Mouse (Mus musculus) lung, embryonic 14.5 days (tissue): Measurements from ENCODE around the gene Inpp5f. TPM values are rescaled to one million over a fixed set of nuclear protein-coding genes. Genes with fewer than 3 reads are reported as not detected.

Experiments
- ATAC-seq: fragments of 200-750 bp; cut with Nextera tagmentation; 2 replicates; pipeline ENCODE4 v1.8.0; 2017; ENCODE audit warnings: mild to moderate bottlenecking, moderate TSS enrichment, moderate library complexity; ENCODE audit not compliant: insufficient read depth
- DNase-seq: peaks from one replicate; pipeline ENCODE4 v3.0.0-alpha.2; 2015
- H3K27ac ChIP-seq: fragments of 300-500 bp; sonication (generic); 2 replicates; pipeline ENCODE4 v1.5.1; 2014; ENCODE audit warnings: low read depth, mild to moderate bottlenecking, moderate library complexity
- H3K27me3 ChIP-seq: fragments of 300-500 bp; sonication (generic); 2 replicates; pipeline ENCODE4 v1.6.1; 2014; ENCODE audit warnings: low read length, control low read depth; ENCODE audit not compliant: insufficient read depth
- H3K36me3 ChIP-seq: fragments of 300-500 bp; sonication (generic); 2 replicates; pipeline ENCODE4 v1.6.1; 2014; ENCODE audit warnings: control low read depth; ENCODE audit not compliant: insufficient read depth
- H3K4me1 ChIP-seq: fragments of 300-500 bp; sonication (generic); 2 replicates; pipeline ENCODE4 v1.6.1; 2014; ENCODE audit warnings: antibody characterized with exemption, control low read depth; ENCODE audit not compliant: insufficient read depth
- H3K4me2 ChIP-seq: fragments of 300-500 bp; sonication (generic); 2 replicates; pipeline ENCODE4 v1.6.1; 2014; ENCODE audit warnings: mild to moderate bottlenecking
- H3K4me3 ChIP-seq: fragments of 300-500 bp; sonication (generic); 2 replicates; pipeline ENCODE4 v1.5.1; 2014; ENCODE audit warnings: low read depth, low read length
- H3K9ac ChIP-seq: fragments of 300-500 bp; sonication (generic); 2 replicates; pipeline ENCODE4 v1.6.1; 2014
- H3K9me3 ChIP-seq: fragments of 300-500 bp; sonication (generic); 2 replicates; pipeline ENCODE4 v1.6.1; 2016; ENCODE audit warnings: low read depth, low read length, control low read depth
- CTCF ChIP-seq: IDR thresholded peaks from 2 replicates; pipeline ENCODE4 v1.5.1; 2016; ENCODE audit warnings: antibody characterized with exemption, low read depth
- WGBS: fragments of 180-500 bp; shearing (Covaris S2); extraction: QIAGEN DNeasy Blood & Tissue Kit; methylation state at CpG from one replicate; pipeline ENCODE4 v1.1.7; 2014; 5-methylcytosine and 5-hydroxymethylcytosine counted together
- polyA plus RNA-seq: library from polyadenylated mRNA; unstranded; fragments of >200 nt; fragmentation: Nextera tagmentation; extraction: Ambion mirVana; gene quantifications from 2 replicates; pipeline ENCODE4 v1.2.1, GENCODE M21; 2014

Inpp5f gene
- polyA plus RNA-seq, 1 experiment from 2014 or later: 28.2 TPM

DNA sequence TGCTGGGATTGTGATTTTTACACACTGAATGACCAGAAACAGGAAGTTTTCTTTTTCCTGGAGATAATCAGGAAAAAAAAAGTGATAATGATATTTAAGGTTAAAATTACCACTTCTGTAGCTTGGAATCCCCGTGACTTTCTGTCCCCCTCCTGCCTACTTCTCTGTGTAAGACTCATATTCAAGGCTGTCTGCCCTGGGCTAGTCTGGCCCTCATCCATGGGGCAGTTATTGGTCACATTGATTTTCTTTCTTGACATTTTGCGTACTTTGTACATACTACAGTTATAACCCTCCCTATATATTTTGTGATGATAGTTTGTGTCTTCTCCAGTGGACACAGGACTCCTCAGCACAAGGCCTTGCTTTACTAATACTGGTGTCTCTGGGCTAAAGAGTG is 2.5 kb downstream of the Inpp5f start:
- Histone ChIP-seq H3K4me1 (peaks cover 6% of the 10 kb centered on the region; the same call in 1 of the 2 replicates), H3K4me2 (no peak overlapping the region), H3K36me3 (no peaks in the 10 kb centered on the region), H3K9ac (no peak overlapping the region), H3K4me3 (no peak overlapping the region), H3K27ac (no peak overlapping the region), H3K9me3 (no peaks in the 10 kb centered on the region), H3K27me3 (no peaks in the 10 kb centered on the region)
- 79% methylated on average over 2 of the region's 2 CpGs for WGBS
- ATAC-seq (no peak), DNase-seq (no peak)
- TF ChIP-seq CTCF: no peak

DNA sequence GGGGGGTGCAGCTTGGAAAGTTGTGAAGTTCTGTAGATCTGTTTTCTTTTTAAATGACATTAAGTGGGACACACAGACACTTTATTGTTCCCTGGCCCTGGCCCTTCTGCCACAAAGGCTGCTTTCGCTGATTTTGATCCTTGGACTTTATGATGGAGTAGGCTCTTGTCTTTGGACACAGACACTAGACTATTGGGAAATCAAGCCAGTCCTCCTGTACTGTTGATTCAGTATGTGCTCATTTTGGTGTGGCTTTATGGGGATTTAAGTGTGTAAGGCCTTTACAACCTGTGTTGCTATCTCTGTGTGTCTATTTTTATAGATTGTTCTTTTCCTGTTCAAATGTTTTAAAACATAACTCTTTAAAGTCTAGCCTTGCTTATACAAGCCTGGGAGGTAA is 6.5 kb downstream of the Inpp5f start:
- Histone ChIP-seq H3K36me3 (no peaks in the 10 kb centered on the region), H3K27ac (no peak overlapping the region), H3K27me3 (no peaks in the 10 kb centered on the region), H3K4me3 (no peak overlapping the region), H3K9me3 (no peaks in the 10 kb centered on the region), H3K4me2 (no peak overlapping the region), H3K9ac (no peak overlapping the region), H3K4me1 (peaks cover 6% of the 10 kb centered on the region; the same call in 1 of the 2 replicates)
- DNase-seq: no peak
- ATAC-seq: no peak
- 76% methylated on average over 1 of the region's 1 CpGs for WGBS
- TF ChIP-seq CTCF: no peak

DNA sequence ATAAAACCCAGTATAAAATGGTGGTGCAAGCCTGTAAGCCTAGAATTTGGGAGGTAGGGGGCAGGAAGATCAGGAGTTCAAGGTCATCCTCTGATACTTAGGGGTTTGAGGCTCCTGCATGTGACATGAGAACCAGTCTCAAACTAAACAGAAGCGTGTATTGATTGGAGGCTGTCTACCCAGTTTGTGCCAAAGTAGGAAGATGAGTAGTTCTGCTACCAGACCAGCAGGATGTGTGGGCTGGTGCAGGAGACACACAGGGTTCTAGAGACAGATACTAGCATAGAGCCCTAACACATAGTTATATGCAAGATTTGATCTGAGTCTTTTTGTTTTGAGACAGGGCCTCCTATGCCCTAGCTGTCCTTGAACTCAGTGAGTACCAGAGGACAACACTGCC is 9.1 kb downstream of the Inpp5f start:
- no peaks in the 10 kb centered on the region for H3K36me3 ChIP-seq
- H3K4me3 ChIP-seq: no peak overlapping the region
- WGBS: 89% methylated on average over 1 of the region's 1 CpGs

DNA sequence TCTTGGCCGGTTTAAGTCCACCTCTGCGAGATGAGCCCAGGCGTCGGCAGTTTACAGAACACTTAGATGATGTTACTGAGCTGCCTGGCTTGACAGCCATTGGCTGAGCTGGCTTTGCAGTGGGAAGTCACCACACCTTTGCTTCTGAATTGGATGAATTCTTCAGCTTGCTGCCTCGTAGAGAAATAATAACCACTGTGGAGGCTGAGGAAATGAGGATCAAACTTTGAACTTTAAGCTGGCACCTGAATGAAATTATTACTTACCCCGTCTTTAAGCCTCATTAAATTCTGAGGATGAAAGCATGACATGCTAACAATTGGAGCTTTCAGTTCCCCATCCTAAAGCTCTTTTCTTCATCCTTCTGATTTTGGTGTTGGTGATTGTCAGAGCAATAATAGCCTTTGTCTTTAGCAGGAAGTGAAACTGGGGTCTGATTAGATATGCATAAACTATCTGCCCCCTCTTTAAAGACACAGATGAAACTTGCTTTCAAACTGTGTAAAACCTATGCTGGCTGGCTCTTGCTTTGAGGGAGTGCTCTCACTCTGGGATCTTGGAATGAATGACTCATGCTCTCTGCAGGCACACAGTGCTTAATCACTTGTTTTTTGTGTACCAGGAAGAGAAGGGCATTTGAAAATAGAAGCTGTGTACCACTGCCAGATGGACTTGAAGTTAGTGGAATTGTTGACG is 11.3 kb downstream of the Inpp5f start:
- H3K4me1 ChIP-seq: peaks cover 8% of the 10 kb centered on the region; the same call in 1 of the 2 replicates
- no peak overlapping the region for H3K4me2 ChIP-seq
- no peaks in the 10 kb centered on the region for H3K27me3 ChIP-seq
- H3K9me3 ChIP-seq: no peaks in the 10 kb centered on the region
- H3K36me3 ChIP-seq: no peaks in the 10 kb centered on the region
- DNase-seq: peak; percentile 36
- TF ChIP-seq CTCF: no peak
- H3K27ac ChIP-seq: no peak overlapping the region
- no peak for ATAC-seq
- H3K9ac ChIP-seq: no peak overlapping the region
- WGBS: 52% methylated on average over 7 of the region's 7 CpGs
- no peak overlapping the region for H3K4me3 ChIP-seq

More for the DNA sequence above, 9.1 kb downstream of the Inpp5f start:
- ATAC-seq (no peak), DNase-seq (no peak)
- H3K4me1 ChIP-seq: peaks cover 8% of the 10 kb centered on the region; the same call in 1 of the 2 replicates
- TF ChIP-seq CTCF: no peak
- H3K27me3 ChIP-seq: no peaks in the 10 kb centered on the region
- no peak overlapping the region for H3K4me2 ChIP-seq
- H3K9me3 ChIP-seq: no peaks in the 10 kb centered on the region
- no peak overlapping the region for H3K9ac ChIP-seq
- no peak overlapping the region for H3K27ac ChIP-seq

DNA sequence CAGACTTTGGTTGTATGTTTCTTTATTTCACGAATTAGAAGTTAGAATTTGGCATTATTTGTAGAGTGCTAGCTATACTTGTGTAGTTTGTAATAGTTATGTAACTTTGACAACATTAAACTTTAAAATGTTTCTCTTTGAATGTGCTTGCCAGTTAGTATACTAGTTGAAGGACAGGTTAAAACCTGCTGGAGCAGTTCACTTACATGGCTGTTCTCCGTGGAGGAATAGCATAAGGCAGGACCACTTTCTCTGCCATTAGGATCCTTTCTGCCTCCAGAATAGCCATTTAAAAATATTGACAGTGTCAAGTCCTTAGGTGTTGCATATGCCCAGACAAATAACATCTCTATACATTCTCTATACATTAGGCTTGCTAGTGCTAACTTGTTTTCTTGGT is 11.9 kb downstream of the Inpp5f start:
- H3K4me2 ChIP-seq: no peak overlapping the region
- no peaks in the 10 kb centered on the region for H3K27me3 ChIP-seq
- no peak for TF ChIP-seq CTCF
- no peak overlapping the region for H3K27ac ChIP-seq
- H3K4me1 ChIP-seq: peaks cover 8% of the 10 kb centered on the region; the same call in 1 of the 2 replicates
- H3K9me3 ChIP-seq: no peaks in the 10 kb centered on the region
- 72% methylated on average over 2 of the region's 2 CpGs for WGBS
- ATAC-seq: no peak
- no peaks in the 10 kb centered on the region for H3K36me3 ChIP-seq
- DNase-seq: no peak
- no peak overlapping the region for H3K9ac ChIP-seq
- no peak overlapping the region for H3K4me3 ChIP-seq

DNA sequence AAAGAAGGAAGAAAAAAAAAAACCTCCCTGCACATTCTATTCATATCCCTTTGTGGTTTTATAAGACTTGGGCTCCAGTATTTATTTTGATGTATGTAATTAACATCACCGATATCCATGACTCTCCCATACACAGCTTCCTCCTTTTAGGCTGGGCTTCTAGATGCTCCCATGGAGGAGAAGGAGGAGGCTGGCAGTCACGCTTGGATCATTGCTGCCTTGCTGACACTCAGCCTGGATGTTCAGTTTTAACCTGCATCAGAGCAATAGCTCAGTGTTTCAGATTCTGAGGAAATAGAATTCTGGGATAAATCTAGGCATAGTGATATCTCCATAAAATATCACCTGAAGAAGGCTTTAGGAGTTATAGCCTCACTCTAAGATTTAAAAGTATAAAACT is 14.3 kb downstream of the Inpp5f start:
- ATAC-seq: no peak
- no peak for DNase-seq
- Histone ChIP-seq H3K4me2 (no peak overlapping the region), H3K4me1 (peaks cover 8% of the 10 kb centered on the region; the same call in 1 of the 2 replicates), H3K9me3 (no peaks in the 10 kb centered on the region), H3K9ac (no peak overlapping the region), H3K27me3 (no peaks in the 10 kb centered on the region), H3K36me3 (no peaks in the 10 kb centered on the region), H3K27ac (no peak overlapping the region), H3K4me3 (no peak overlapping the region)
- no peak for TF ChIP-seq CTCF
- WGBS: 86% methylated on average over 2 of the region's 2 CpGs

DNA sequence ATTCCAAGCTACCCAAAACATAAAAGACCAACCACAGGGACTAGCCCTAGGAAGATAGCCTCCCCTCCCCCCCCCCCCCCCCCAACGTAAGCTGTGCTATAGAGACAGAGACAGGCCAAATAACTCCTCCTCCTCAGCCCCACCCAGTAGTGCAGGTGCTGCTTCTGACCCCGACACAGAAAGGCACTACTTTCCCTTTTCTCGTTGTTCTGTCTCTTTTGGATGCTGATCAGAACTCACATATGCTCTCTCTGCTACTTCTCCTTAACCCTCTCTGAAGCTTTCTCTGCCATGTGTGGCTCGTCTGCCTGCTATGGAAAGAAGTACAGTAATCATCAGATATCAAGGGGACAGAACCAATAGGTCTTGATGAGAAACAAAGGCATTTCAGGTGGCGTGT is 15.5 kb downstream of the Inpp5f start:
- 71% methylated on average over 4 of the region's 5 CpGs for WGBS
- no peak for TF ChIP-seq CTCF
- DNase-seq: no peak
- Histone ChIP-seq H3K4me2 (no peak overlapping the region), H3K9me3 (no peaks in the 10 kb centered on the region), H3K36me3 (no peaks in the 10 kb centered on the region), H3K27ac (no peak overlapping the region), H3K27me3 (no peaks in the 10 kb centered on the region), H3K4me1 (peaks cover 8% of the 10 kb centered on the region; the same call in 1 of the 2 replicates), H3K9ac (no peak overlapping the region), H3K4me3 (no peak overlapping the region)
- ATAC-seq: no peak

DNA sequence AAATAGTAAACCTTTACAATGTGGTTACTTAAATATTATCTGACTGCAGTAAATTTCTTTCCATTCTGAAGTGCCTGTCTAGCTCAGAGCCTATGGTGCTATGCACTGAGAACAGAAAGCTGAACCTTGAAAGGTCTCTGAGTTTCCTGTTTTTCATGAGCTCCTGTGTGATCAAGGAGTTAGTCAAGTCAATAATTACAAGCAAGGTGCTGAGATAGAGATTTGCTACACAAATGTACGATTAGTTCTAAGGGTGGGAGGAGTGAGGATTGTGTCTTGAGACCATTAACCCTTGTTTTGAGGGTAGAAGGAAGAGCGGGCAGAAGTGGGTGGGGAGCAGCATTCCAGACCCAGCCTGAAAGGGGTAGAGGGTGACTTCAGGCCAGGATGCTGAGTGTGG is 16.1 kb downstream of the Inpp5f start:
- TF ChIP-seq CTCF: no peak
- Histone ChIP-seq H3K27ac (no peak overlapping the region), H3K4me1 (peaks cover 6% of the 10 kb centered on the region; the same call in 1 of the 2 replicates), H3K9ac (no peak overlapping the region), H3K4me3 (no peak overlapping the region), H3K36me3 (no peaks in the 10 kb centered on the region), H3K4me2 (no peak overlapping the region), H3K9me3 (no peaks in the 10 kb centered on the region), H3K27me3 (no peaks in the 10 kb centered on the region)
- ATAC-seq: no peak
- 57% methylated on average over 2 of the region's 2 CpGs for WGBS
- no peak for DNase-seq
